Mouse (Mus musculus): Measurements from ENCODE around the gene Hsf2. TPM values are rescaled to one million over a fixed set of nuclear protein-coding genes. Genes with fewer than 3 reads are reported as not detected.
"Not testable (repeated sequence)": the region's sequence is repeated elsewhere in the genome, so short reads cannot be mapped to it uniquely, and the experiment has no call there.

Gene Hsf2
- total RNA-seq, 2 experiments from 2014 or later = 12.5 to 22.1 TPM

GRCm38 (mm10) chr10:57531616-57532217 lies 45.5 kb downstream of the Hsf2 start:
- no peak for ATAC-seq (replicated peaks; ENCODE audit: poor library complexity, severe bottlenecking)

- peak; percentile 99 for ATAC-seq (replicated peaks; ENCODE audit: poor library complexity, severe bottlenecking)
Observed at GRCm38 (mm10) chr10:57532218-57533101, 46.3 kb downstream of the Hsf2 start, which contains the start of gene Serinc1. Gene Serinc1, minus strand, starts transcription at chr10:57532530.

- ATAC-seq (replicated peaks; ENCODE audit: poor library complexity, severe bottlenecking) = not testable (repeated sequence)
Observed at GRCm38 (mm10) chr10:57543890-57544289, 57.7 kb downstream of the Hsf2 start.

- no peak for ATAC-seq (replicated peaks; ENCODE audit: poor library complexity, severe bottlenecking)
Observed at GRCm38 (mm10) chr10:57549631-57550030, 63.4 kb downstream of the Hsf2 start.

- no peak for ATAC-seq (replicated peaks; ENCODE audit: poor library complexity, severe bottlenecking)
Observed at GRCm38 (mm10) chr10:57553719-57554118, 67.5 kb downstream of the Hsf2 start.

- ATAC-seq (replicated peaks; ENCODE audit: poor library complexity, severe bottlenecking) = no peak
Observed at GRCm38 (mm10) chr10:57557597-57557996, 71.4 kb downstream of the Hsf2 start.

Other genes with a start within 250 kb of the Hsf2 start
- 46.8 and 47.3 TPM in 2 replicates for gene Serinc1, start 46.1 kb downstream of the Hsf2 start, total RNA-seq (2014; fragmentation: Nextera tagmentation)
- gene Serinc1, start 46.1 kb downstream of the Hsf2 start, total RNA-seq (2017) = 93.0 and 99.7 TPM in 2 replicates
- gene Pkib, start 145.6 kb downstream of the Hsf2 start, total RNA-seq (2014; fragmentation: Nextera tagmentation) = 22.2 and 33.2 TPM in 2 replicates
- 19.0 and 21.4 TPM in 2 replicates for gene Pkib, start 145.6 kb downstream of the Hsf2 start, total RNA-seq (2017)

Data from granulocyte monocyte progenitor cell, adult 5-6 weeks (primary cell).